ENCODE assay signal across 9 mouse cellular contexts in the genomic region with DNA sequence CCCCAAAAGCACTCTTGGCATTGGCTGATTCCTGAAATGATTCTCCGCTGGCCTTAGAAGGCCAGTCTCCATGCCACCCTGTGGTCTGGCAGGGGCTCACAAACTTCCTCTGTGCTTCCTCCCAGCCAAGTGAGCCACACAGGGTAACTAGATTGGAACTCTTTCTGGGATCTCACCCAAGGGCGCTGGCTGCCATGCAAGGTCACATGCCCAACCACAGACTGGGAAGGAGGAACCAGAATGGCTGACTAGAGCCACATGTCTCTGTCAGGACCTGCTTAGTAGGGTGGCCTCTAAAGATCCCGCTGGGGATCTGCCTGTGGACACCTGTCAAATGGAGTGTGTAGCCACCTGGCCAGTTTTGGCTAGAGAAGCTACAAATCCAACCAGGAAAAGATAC.
DNase-seq lines count a peak whose midpoint lies in the region; ATAC-seq and TF ChIP-seq lines count a peak whose summit lies in the region.
"Had no signal": no experiment of that assay in that cellular context is flagged by ENCODE, and none has a peak within 500 bp of the region (broad histone marks: within the 10 kb centered on the region; RNA-seq: fewer than 3 reads in every experiment).

No protein-coding gene starts in this region.

- intact Hi-C loops in heart, postnatal 10 days (cut with DNase I) = no loop called here

- TF ChIP-seq POLR2A in lung, adult 2 months (IDR thresholded peaks at IDR 0.05; ENCODE audit: borderline replicate concordance, extremely low read depth, low read depth, low read length) = no peak

- no peaks in the 10 kb centered on the region for H3K4me1 ChIP-seq in lung, adult 2 months (ENCODE audit: control insufficient read depth, insufficient read depth, low read length)
- no peaks in the 10 kb centered on the region for H3K4me1 ChIP-seq in hindbrain, embryonic 12.5 days

- no peaks in the 10 kb centered on the region for H3K9me3 ChIP-seq in hindbrain, embryonic 12.5 days (replicated peaks)
- H3K9me3 ChIP-seq: limb, embryonic 13.5 days had no signal

- H3K9ac ChIP-seq in hindbrain, embryonic 12.5 days = no peak overlapping the region
- H3K9ac ChIP-seq: limb, embryonic 13.5 days had no signal

- WGBS in lung, adult 2 months = 75% methylated on average over 3 of the region's 3 CpGs
- WGBS in hindbrain, embryonic 12.5 days = 90% methylated on average over 3 of the region's 3 CpGs

- no peaks in the 10 kb centered on the region for H3K36me3 ChIP-seq in hindbrain, embryonic 12.5 days
- H3K36me3 ChIP-seq: limb, embryonic 13.5 days had no signal

- no peak for TF ChIP-seq CTCF in lung, adult 2 months (IDR thresholded peaks at IDR 0.05; ENCODE audit: insufficient read depth, low read length)

- ATAC-seq in hindbrain, embryonic 12.5 days (ENCODE audit: low FRiP score) = no peak

- DNase-seq in lung, postnatal 10 days = peak; percentile 16
- no peak for DNase-seq in lung, adult 2 months
- DNase-seq in cerebellum, adult 8-10 months = peak; percentile 92
- peak; percentile 82 to 83 for DNase-seq in heart, postnatal 10 days
- DNase-seq in ovary, postnatal 36 days (ENCODE audit: low spot score) = peak; percentile 61
- DNase-seq in thymus, postnatal 10 days (ENCODE audit: low spot score in 2 of 2) = no peak
- no peak for DNase-seq in urinary bladder, adult 2 months (ENCODE audit: low spot score)

- H3K4me2 ChIP-seq in hindbrain, embryonic 12.5 days (replicated peaks) = no peak overlapping the region
- H3K4me2 ChIP-seq: limb, embryonic 13.5 days had no signal

- no peak overlapping the region for H3K4me3 ChIP-seq in lung, adult 2 months (replicated peaks; ENCODE audit: extremely low read depth, low read depth, low read length)
- no peak overlapping the region for H3K4me3 ChIP-seq in hindbrain, embryonic 12.5 days
- H3K4me3 ChIP-seq: limb, embryonic 13.5 days had no signal

- H3K27ac ChIP-seq in hindbrain, embryonic 12.5 days = no peak overlapping the region
- H3K27ac ChIP-seq: limb, embryonic 13.5 days had no signal

- H3K27me3 ChIP-seq in hindbrain, embryonic 12.5 days = no peaks in the 10 kb centered on the region; the same call in 1 of the 2 replicates
- H3K27me3 ChIP-seq: limb, embryonic 13.5 days had no signal

Comparison
In these comparisons a context has a peak if more than half of its experiments do, and no peak if none do; other contexts are left out.
1. DNase-seq: peak in lung, postnatal 10 days (single experiment), cerebellum, adult 8-10 months (single experiment), heart, postnatal 10 days (2 of 2) and ovary, postnatal 36 days (single experiment); none in lung, adult 2 months (single experiment), thymus, postnatal 10 days (0 of 2) and urinary bladder, adult 2 months (single experiment).